Mouse (Mus musculus): ENCODE measurements at regions not wholly inside any gene's neighbourhood (a gene's known extent, or its start where the extent isn't known, plus 50 kb on each side); places are given as distances from the start of the nearest gene placed in this dataset.

DNA sequence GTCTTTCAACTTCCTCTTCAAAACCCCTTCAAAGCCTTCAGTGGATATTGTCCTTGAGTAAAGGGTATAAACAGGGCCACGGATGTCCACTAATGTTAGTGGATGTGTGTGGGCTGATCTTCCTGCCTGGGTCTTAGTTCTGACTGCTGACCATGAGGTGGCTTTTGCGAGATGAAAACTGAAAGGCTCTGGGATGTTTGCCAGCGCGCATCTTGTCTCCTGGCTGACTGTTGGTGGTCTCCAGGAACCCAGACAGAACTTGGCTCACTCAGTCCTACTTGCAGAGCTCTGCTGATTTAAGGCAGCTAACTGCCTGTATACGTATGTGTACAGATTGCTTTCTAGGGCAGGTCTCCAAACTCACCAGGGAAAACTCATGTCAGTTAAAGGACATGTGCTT is 125.5 kb upstream of the Prdm1 start:
- DNase-seq (ENCODE audit: low spot score) (peak; percentile 11), ATAC-seq (ENCODE audit: low FRiP score, low read depth) (no peak)
- 74% methylated on average over 5 of the region's 5 CpGs for WGBS
- Histone ChIP-seq H3K9me3 (ENCODE audit: control insufficient read depth, low read length) (no peaks in the 10 kb centered on the region), H3K4me3 (replicated peaks; ENCODE audit: low read length) (no peak overlapping the region), H3K4me1 (ENCODE audit: control insufficient read depth, insufficient read depth, low read length) (no peaks in the 10 kb centered on the region), H3K4me2 (replicated peaks; ENCODE audit: low read depth, low read length, severe bottlenecking) (no peak overlapping the region), H3K27ac (replicated peaks; ENCODE audit: low read depth, low read length) (no peak overlapping the region), H3K9ac (ENCODE audit: low read depth, low read length, severe bottlenecking) (no peak overlapping the region), H3K36me3 (ENCODE audit: control insufficient read depth, insufficient read depth, low read length) (no peaks in the 10 kb centered on the region), H3K27me3 (ENCODE audit: control insufficient read depth, insufficient read depth, low read length) (no peaks in the 10 kb centered on the region)
- TF ChIP-seq POLR2A (IDR thresholded peaks at IDR 0.05; ENCODE audit: borderline replicate concordance, extremely low read depth, insufficient read depth, insufficient read length): no peak

DNA sequence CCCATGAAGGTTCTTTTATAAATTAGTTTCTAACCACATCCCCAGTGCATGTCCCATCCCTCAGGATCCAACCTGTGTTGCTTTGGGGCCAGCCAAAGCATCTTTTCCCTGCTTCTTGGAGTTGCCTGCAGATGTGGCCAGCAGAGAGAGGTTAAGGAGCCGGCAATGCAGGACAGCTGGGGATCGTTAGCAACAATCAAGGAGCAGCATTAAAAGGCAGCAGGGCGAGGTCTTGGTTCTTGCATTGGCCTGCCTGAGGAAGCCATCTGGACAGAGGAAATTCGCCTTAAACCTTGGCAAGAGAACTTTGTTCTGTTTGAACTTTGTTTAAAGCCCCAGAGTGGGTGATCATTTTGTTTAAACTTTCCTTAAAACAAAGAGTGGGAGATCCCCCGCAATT is 118.7 kb upstream of the Prdm1 start:
- H3K9ac ChIP-seq (ENCODE audit: low read depth, low read length, severe bottlenecking): no peak overlapping the region
- no peaks in the 10 kb centered on the region for H3K36me3 ChIP-seq (ENCODE audit: control insufficient read depth, insufficient read depth, low read length)
- no peaks in the 10 kb centered on the region for H3K4me1 ChIP-seq (ENCODE audit: control insufficient read depth, insufficient read depth, low read length)
- no peaks in the 10 kb centered on the region for H3K27me3 ChIP-seq (ENCODE audit: control insufficient read depth, insufficient read depth, low read length)
- 16% methylated on average over 5 of the region's 5 CpGs for WGBS
- no peak overlapping the region for H3K4me3 ChIP-seq (replicated peaks; ENCODE audit: low read length)
- no peak for TF ChIP-seq POLR2A (IDR thresholded peaks at IDR 0.05; ENCODE audit: borderline replicate concordance, extremely low read depth, insufficient read depth, insufficient read length)
- H3K4me2 ChIP-seq (replicated peaks; ENCODE audit: low read depth, low read length, severe bottlenecking): no peak overlapping the region
- H3K27ac ChIP-seq (replicated peaks; ENCODE audit: low read depth, low read length): no peak overlapping the region
- ATAC-seq (ENCODE audit: low FRiP score, low read depth) (no peak), DNase-seq (ENCODE audit: low spot score) (peak; percentile 42)
- H3K9me3 ChIP-seq (ENCODE audit: control insufficient read depth, low read length): no peaks in the 10 kb centered on the region

DNA sequence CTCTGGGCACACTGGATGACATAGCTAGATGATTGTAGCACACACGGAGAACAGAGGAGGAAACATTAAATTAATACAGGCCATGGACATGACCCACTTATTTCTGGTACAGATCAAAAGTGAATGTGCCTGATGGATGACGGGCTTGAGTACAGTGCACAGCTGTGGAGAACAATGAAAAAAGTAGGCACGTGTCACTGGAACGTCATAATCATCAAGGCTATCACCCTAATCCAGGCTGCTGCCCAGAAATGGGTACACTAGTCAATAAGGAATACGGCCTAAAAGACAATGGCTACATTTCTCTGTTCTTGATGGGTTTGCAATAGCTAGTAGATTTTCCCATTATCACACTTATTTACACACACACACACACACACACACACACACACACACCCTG is 118.3 kb upstream of the Prdm1 start:
- no peak overlapping the region for H3K4me3 ChIP-seq (replicated peaks; ENCODE audit: low read length)
- no peak overlapping the region for H3K27ac ChIP-seq (replicated peaks; ENCODE audit: low read depth, low read length)
- H3K36me3 ChIP-seq (ENCODE audit: control insufficient read depth, insufficient read depth, low read length): no peaks in the 10 kb centered on the region
- TF ChIP-seq POLR2A (IDR thresholded peaks at IDR 0.05; ENCODE audit: borderline replicate concordance, extremely low read depth, insufficient read depth, insufficient read length): no peak
- WGBS: 56% methylated on average over 5 of the region's 5 CpGs
- H3K4me2 ChIP-seq (replicated peaks; ENCODE audit: low read depth, low read length, severe bottlenecking): no peak overlapping the region
- H3K9me3 ChIP-seq (ENCODE audit: control insufficient read depth, low read length): no peaks in the 10 kb centered on the region
- ATAC-seq (ENCODE audit: low FRiP score, low read depth): no peak
- DNase-seq (ENCODE audit: low spot score): no peak
- H3K27me3 ChIP-seq (ENCODE audit: control insufficient read depth, insufficient read depth, low read length): no peaks in the 10 kb centered on the region
- H3K4me1 ChIP-seq (ENCODE audit: control insufficient read depth, insufficient read depth, low read length): no peaks in the 10 kb centered on the region
- no peak overlapping the region for H3K9ac ChIP-seq (ENCODE audit: low read depth, low read length, severe bottlenecking)

DNA sequence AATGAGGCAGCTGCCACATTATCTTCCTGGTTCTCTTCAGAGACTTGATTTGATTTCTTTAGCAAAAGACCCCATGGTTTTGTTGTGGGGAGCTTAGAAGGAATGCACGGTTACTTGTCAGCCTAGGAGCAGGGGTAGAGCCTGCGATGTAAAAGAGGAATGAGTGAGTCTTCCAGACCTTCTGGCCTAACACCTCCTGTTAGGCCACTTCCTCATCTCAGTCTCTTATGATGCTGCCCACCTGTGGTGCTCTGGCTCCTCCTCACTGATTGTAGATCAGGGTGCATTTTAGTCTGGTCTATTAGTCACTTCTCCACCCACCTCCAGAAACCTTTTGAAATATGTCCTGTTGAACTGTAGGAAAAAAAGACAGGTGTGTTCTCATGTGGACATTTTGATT is 113.3 kb upstream of the Prdm1 start:
- no peak overlapping the region for H3K9ac ChIP-seq (ENCODE audit: low read depth, low read length, severe bottlenecking)
- TF ChIP-seq POLR2A (IDR thresholded peaks at IDR 0.05; ENCODE audit: borderline replicate concordance, extremely low read depth, insufficient read depth, insufficient read length): no peak
- no peak for ATAC-seq (ENCODE audit: low FRiP score, low read depth)

DNA sequence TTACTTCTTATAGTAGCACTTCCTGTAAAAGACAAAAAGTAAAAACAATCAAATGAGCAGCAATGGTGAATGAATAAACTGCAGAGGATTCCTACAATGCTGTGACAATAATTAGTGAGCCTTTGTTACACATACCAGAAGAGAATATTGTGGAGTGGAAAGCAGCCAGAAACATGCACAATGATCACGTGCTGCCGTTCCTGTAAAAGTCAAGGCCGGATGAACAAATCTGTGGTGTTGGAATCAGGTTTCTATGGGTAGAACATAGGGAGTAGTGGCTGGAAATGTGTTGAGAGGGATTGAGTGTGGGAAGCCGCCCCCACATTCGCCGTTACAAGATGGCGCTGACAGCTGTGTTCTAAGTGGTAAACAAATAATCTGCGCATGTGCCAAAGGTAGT is 112.3 kb upstream of the Prdm1 start:
- WGBS: 87% methylated on average over 8 of the region's 8 CpGs

More for the DNA sequence above, 113.3 kb upstream of the Prdm1 start:
- no peak for DNase-seq (ENCODE audit: low spot score)
- Histone ChIP-seq H3K27ac (replicated peaks; ENCODE audit: low read depth, low read length) (no peak overlapping the region), H3K27me3 (ENCODE audit: control insufficient read depth, insufficient read depth, low read length) (no peaks in the 10 kb centered on the region), H3K4me3 (replicated peaks; ENCODE audit: low read length) (no peak overlapping the region), H3K36me3 (ENCODE audit: control insufficient read depth, insufficient read depth, low read length) (no peaks in the 10 kb centered on the region), H3K4me2 (replicated peaks; ENCODE audit: low read depth, low read length, severe bottlenecking) (no peak overlapping the region), H3K4me1 (ENCODE audit: control insufficient read depth, insufficient read depth, low read length) (no peaks in the 10 kb centered on the region), H3K9me3 (ENCODE audit: control insufficient read depth, low read length) (no peaks in the 10 kb centered on the region)
- 100% methylated on average over 2 of the region's 2 CpGs for WGBS

DNA sequence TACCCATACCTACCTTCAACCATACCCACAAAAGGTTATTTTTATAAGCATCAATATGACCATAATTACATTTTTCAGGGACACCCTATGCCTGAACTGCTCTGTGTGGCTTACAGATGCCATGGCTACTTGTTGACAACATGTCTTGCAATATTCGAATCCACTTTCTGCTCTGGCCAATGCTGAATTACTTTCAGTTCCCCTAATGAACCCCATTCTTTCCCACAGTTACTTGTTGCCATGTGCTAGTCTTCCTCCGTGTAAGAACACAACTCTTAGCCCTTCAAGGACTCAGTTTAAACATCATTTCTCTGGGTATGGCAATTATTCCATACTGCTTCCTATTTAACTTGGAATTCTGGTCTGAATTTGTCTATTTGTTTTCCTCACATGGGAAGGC is 110.4 kb upstream of the Prdm1 start:
- Histone ChIP-seq H3K4me3 (replicated peaks; ENCODE audit: low read length) (no peak overlapping the region), H3K4me2 (replicated peaks; ENCODE audit: low read depth, low read length, severe bottlenecking) (no peak overlapping the region), H3K9ac (ENCODE audit: low read depth, low read length, severe bottlenecking) (no peak overlapping the region), H3K27ac (replicated peaks; ENCODE audit: low read depth, low read length) (no peak overlapping the region), H3K4me1 (ENCODE audit: control insufficient read depth, insufficient read depth, low read length) (no peaks in the 10 kb centered on the region), H3K27me3 (ENCODE audit: control insufficient read depth, insufficient read depth, low read length) (no peaks in the 10 kb centered on the region), H3K36me3 (ENCODE audit: control insufficient read depth, insufficient read depth, low read length) (no peaks in the 10 kb centered on the region), H3K9me3 (ENCODE audit: control insufficient read depth, low read length) (no peaks in the 10 kb centered on the region)
- WGBS: 84% methylated on average over 2 of the region's 2 CpGs
- ATAC-seq (ENCODE audit: low FRiP score, low read depth): no peak
- no peak for TF ChIP-seq POLR2A (IDR thresholded peaks at IDR 0.05; ENCODE audit: borderline replicate concordance, extremely low read depth, insufficient read depth, insufficient read length)
- DNase-seq (ENCODE audit: low spot score): no peak

More for the DNA sequence above, 112.3 kb upstream of the Prdm1 start:
- no peak for DNase-seq (ENCODE audit: low spot score)
- Histone ChIP-seq H3K36me3 (ENCODE audit: control insufficient read depth, insufficient read depth, low read length) (no peaks in the 10 kb centered on the region), H3K27me3 (ENCODE audit: control insufficient read depth, insufficient read depth, low read length) (no peaks in the 10 kb centered on the region), H3K9me3 (ENCODE audit: control insufficient read depth, low read length) (no peaks in the 10 kb centered on the region), H3K27ac (replicated peaks; ENCODE audit: low read depth, low read length) (no peak overlapping the region), H3K9ac (ENCODE audit: low read depth, low read length, severe bottlenecking) (no peak overlapping the region), H3K4me3 (replicated peaks; ENCODE audit: low read length) (no peak overlapping the region), H3K4me2 (replicated peaks; ENCODE audit: low read depth, low read length, severe bottlenecking) (no peak overlapping the region), H3K4me1 (ENCODE audit: control insufficient read depth, insufficient read depth, low read length) (no peaks in the 10 kb centered on the region)
- no peak for ATAC-seq (ENCODE audit: low FRiP score, low read depth)
- TF ChIP-seq POLR2A (IDR thresholded peaks at IDR 0.05; ENCODE audit: borderline replicate concordance, extremely low read depth, insufficient read depth, insufficient read length): no peak

Data from limb, embryonic 14.5 days (tissue).